Mouse (Mus musculus) brain, embryonic 14.5 days (tissue): ENCODE measurements around the gene Pign.

Experiments
- CTCF ChIP-seq: fragments of 200-500 bp; IDR thresholded peaks from 2 replicates; pipeline ENCODE4 v1.5.1; 2012; ENCODE audit warnings: inconsistent platforms, mild to moderate bottlenecking, moderate library complexity, borderline replicate concordance; ENCODE audit not compliant: insufficient read depth, insufficient read length; ENCODE audit errors: extremely low read depth
- POLR2A ChIP-seq: fragments of 200-500 bp; IDR thresholded peaks from 2 replicates; pipeline ENCODE4 v1.6.1; 2012; ENCODE audit warnings: mild to moderate bottlenecking, inconsistent platforms, borderline replicate concordance; ENCODE audit not compliant: poor library complexity, insufficient read depth, insufficient read length, severe bottlenecking; ENCODE audit errors: extremely low read depth

GRCm38 (mm10) chr1:105582800-105583199, 80.7 kb downstream of the Pign start:
- TF ChIP-seq CTCF (no peak), POLR2A (no peak)
